Mouse (Mus musculus) testis, postnatal 14 days (tissue): ENCODE measurements around the gene Htra2.

Experiments
- DNase-seq: peaks from one replicate; pipeline ENCODE4 v3.0.0; 2021; ENCODE audit warnings: low spot score

The Htra2 gene

DNA sequence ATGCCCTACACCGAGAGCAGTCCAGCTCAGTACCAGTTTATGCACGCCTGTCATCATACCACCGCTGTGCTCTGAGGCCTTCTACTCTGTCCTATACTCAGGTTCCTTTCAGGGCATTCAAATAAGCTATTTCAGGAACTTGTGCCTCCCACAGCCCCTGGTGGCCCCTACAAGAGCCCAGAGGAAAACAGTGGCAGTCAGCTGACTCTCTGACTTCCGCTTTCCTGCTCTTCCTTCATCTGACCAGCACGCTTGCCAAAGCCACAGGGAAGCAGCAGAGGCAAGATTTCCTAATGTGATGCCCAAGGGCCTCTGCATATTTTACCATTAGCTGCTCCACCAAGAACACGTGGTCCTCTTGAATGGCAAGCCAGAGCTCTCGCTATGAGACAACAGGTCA is 50.2 kb downstream of the Htra2 start:
- DNase-seq: no peak

DNA sequence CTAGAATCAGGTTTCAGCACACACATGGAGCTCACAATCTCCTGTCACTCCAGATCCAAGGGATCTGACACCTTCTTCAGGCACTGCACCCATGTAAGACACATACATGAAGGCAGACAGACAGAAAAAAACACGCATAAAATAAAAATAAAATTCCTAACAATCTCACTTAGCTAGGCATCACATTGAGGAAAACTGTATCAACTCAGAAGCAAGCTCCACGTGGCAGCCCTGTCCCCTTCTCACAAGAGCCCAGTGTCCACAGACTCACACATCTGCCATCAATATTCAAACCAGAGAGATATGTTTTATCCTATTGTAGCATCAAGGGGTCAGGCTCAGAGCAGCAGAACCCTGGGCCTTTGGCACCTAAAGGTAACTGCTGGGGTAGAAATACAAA is 50.8 kb downstream of the Htra2 start:
- no peak for DNase-seq

DNA sequence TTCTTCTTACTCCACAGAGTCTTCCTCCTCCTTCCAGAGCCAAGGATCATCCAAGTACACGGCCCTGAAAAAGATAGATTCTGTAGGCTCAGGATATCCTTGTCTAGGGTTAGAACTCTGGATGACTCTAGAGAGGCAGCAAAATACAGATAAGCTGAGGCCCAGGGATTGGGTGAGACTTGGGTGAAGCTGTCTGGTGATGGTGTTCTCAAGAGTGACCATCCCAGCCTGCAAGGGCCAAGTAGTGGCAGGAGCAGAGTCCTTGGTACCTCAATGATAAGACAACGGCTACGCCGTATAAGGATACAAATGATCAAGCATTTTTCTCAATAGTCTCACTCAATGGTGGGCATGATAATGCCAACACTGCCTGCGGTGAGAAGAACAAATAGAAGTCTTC is 51.2 kb downstream of the Htra2 start:
- no peak for DNase-seq

DNA sequence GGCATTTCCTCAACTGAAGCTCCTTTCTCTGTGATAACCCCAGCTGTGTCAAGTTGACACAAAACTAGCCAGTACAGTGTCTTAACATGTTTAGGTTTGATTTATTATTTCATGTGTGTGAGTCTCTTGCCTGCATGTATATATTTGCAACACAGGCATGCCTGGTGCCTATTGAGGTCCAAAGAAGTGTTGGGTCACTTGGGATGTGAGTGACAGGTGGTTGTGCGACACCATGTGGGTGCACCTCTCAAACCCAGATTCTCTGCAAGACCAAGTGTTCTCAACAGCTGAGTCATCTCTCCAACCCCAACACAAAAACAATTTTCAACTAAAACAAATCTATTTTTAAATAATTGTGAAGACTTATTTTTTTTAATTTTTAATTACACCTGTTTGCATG is 52.0 kb downstream of the Htra2 start:
- DNase-seq: no peak
